Mouse (Mus musculus) neural tube, embryonic 12.5 days (tissue): ENCODE results near the gene Stx1b. TPM values are rescaled to one million over a fixed set of nuclear protein-coding genes. Genes with fewer than 3 reads are reported as not detected.

Source experiments
- ATAC-seq: fragments of 200-750 bp; cut with Nextera tagmentation; 2 replicates; pipeline ENCODE4 v1.8.0; 2017; ENCODE audit warnings: low read depth, mild to moderate bottlenecking, moderate TSS enrichment, moderate library complexity; ENCODE audit not compliant: low FRiP score
- H3K27ac ChIP-seq: fragments of 300-500 bp; sonication (generic); 2 replicates; pipeline ENCODE4 v1.5.1; 2016
- H3K27me3 ChIP-seq: fragments of 300-500 bp; sonication (generic); replicated peaks from 2 replicates; pipeline ENCODE4 v1.6.1; 2016; ENCODE audit warnings: mild to moderate bottlenecking
- H3K36me3 ChIP-seq: fragments of 300-500 bp; sonication (generic); 2 replicates; pipeline ENCODE4 v1.6.1; 2016; ENCODE audit warnings: mild to moderate bottlenecking
- H3K4me1 ChIP-seq: fragments of 300-500 bp; sonication (generic); 2 replicates; pipeline ENCODE4 v1.6.1; 2016
- H3K4me2 ChIP-seq: fragments of 300-500 bp; sonication (generic); replicated peaks from 2 replicates; pipeline ENCODE4 v1.6.1; 2016; ENCODE audit warnings: mild to moderate bottlenecking
- H3K4me3 ChIP-seq: fragments of 300-500 bp; sonication (generic); 2 replicates; pipeline ENCODE4 v1.5.1; 2016
- H3K9ac ChIP-seq: fragments of 300-500 bp; sonication (generic); 2 replicates; pipeline ENCODE4 v1.6.1; 2016; ENCODE audit warnings: mild to moderate bottlenecking
- H3K9me3 ChIP-seq: fragments of 300-500 bp; sonication (generic); 2 replicates; pipeline ENCODE4 v1.6.1; 2016; ENCODE audit warnings: mild to moderate bottlenecking
- WGBS: fragments of 180-500 bp; shearing (Covaris S2); methylation state at CpG from one replicate; pipeline ENCODE4 v1.1.7; 2016; 5-methylcytosine and 5-hydroxymethylcytosine counted together
- polyA plus RNA-seq: library from polyadenylated mRNA; unstranded; fragments of >200 nt; fragmentation: Nextera tagmentation; extraction: Ambion mirVana; gene quantifications from 2 replicates; pipeline ENCODE4 v1.2.1, GENCODE M21; 2016

Stx1b gene
- polyA plus RNA-seq, 1 experiment from 2014 or later, result 19.2 TPM

DNA sequence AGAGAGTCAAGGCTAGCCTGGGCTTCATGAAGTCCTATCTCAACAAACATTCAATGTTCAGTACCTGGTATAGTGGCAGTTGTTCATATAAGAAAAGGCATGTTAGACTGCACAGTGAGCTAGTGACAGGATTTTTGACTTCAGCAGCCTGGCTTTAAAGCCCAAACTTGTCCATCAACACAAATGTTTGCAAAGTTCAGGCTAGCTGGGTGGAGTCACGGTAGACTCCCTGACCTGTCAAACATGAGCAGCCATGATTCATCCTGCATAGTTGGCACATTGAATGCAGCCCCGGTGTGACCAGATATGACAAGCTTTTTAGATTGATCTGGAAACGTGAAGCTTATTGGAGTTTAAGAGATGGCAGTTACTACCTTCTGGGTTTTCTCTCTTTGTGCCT is 52.3 kb downstream of the Stx1b start:
- no peaks in the 10 kb centered on the region for H3K9me3 ChIP-seq
- 79% methylated on average over 3 of the region's 3 CpGs for WGBS
- H3K4me1 ChIP-seq, result peaks cover 25% of the 10 kb centered on the region
- no peak overlapping the region for H3K9ac ChIP-seq
- ATAC-seq, result no peak
- H3K36me3 ChIP-seq, result peaks cover 16% of the 10 kb centered on the region
- H3K27me3 ChIP-seq, result no peaks in the 10 kb centered on the region
- no peak overlapping the region for H3K27ac ChIP-seq
- H3K4me3 ChIP-seq, result no peak overlapping the region
- no peak overlapping the region for H3K4me2 ChIP-seq

DNA sequence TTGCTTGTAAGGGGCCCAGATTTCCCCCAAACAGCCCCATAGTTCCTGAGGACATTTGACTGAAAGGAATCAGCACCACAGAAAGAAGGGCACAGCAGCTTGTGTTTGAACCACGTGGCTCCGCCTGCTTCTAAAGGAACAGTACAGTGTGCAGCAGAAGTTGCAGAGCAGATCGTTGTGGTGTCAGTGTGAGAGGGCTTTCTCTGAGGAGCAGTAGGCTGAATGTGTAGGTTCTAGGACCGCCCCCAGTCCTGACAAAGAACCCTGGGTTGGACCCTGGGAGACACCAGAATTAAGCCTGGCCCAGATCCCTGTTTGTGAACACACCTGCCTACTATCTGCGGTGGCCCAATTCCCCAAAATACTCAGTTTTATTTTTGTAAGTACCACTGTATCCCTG is 53.1 kb downstream of the Stx1b start:
- H3K4me3 ChIP-seq, result no peak overlapping the region
- no peak overlapping the region for H3K9ac ChIP-seq
- ATAC-seq, result no peak
- H3K9me3 ChIP-seq, result no peaks in the 10 kb centered on the region
- H3K36me3 ChIP-seq, result peaks cover 22% of the 10 kb centered on the region
- H3K4me1 ChIP-seq, result peaks cover 25% of the 10 kb centered on the region
- no peaks in the 10 kb centered on the region for H3K27me3 ChIP-seq
- H3K27ac ChIP-seq, result no peak overlapping the region
- WGBS, result 70% methylated on average over 5 of the region's 5 CpGs
- 0 out of 2 replicates have a peak overlapping the region, but pooled peaks have one; percentile 73 for H3K4me2 ChIP-seq

DNA sequence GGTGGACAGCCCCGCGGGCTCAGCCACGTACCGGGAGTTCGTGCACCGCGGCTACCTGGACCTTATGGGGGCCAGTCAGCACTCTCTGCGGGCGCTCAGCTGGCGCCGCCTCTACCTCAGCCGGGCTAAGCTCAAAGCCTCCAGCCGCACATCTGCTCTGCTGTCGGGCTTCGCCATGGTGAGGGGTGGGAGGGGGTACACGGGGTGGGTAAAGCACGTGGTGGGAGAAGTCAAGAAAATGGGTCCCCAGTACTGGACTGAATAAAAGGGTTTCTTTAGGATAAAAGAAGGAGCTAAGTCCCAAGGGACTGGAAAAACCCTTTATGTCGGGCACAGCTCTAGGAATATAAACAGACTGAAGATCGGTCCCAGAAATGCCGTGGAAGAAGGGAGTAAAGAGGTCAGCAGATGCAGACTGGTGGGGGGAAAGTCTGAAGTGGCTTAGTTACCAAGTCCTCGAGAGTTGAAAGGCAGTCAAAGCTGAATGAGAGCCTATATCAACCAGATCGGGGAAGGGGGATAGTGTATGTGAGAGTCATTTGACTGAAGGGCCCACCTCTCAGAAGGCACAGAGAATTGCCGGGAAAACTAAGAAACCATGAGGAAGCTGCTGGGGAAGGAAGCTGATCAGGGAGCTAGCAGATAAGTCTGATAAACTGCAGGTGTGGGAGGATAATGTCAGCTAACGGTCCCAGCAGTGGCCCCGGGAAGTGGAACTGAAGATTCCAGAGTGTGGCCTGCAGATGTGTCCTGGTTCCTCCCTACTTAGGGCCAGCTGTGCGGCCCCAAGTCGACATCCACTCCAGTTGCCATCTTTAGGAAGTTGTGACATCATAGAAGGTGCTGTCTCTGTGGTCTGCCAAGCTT is 54.1 kb downstream of the Stx1b start:
- H3K27ac ChIP-seq, result no peak overlapping the region
- no peaks in the 10 kb centered on the region for H3K9me3 ChIP-seq
- H3K4me1 ChIP-seq, result peaks cover 25% of the 10 kb centered on the region
- peak overlapping the region; percentile 67 for H3K9ac ChIP-seq
- H3K4me3 ChIP-seq, result peak overlapping the region; percentile 45
- peak overlapping the region; percentile 73 for H3K4me2 ChIP-seq
- peak; percentile 27 for ATAC-seq
- H3K27me3 ChIP-seq, result no peaks in the 10 kb centered on the region
- H3K36me3 ChIP-seq, result peaks cover 31% of the 10 kb centered on the region
- 6% methylated on average over 27 of the region's 27 CpGs for WGBS

DNA sequence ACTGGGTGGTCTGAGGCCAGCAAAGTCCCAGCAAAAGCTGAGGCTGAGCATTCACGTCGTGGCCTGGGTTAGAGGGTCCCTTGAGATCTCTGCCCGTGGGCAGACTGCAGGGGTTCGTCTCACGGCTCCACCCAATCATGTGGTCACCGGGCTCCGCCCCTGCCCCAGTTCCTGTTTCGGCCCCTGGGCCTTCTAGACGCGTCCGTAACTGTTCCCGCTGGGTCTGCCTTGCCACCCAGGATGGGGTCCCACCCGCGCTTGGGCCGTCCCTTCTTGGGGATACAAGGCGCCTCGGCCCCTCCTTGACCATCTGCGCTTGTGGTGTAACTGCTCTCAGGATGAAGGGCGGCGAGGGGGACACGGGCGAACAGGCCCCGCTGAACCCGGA is 54.7 kb downstream of the Stx1b start, which contains the start of gene Orai3:
TSS of gene Orai3 (plus strand) at position 165 of the 388 bp plus-strand sequence.
- no peaks in the 10 kb centered on the region for H3K27me3 ChIP-seq
- H3K4me3 ChIP-seq, result peak within 1 kb of the TSS; percentile 45
- under 1% methylated on average over 24 of the region's 24 CpGs for WGBS
- no peaks in the 10 kb centered on the region for H3K9me3 ChIP-seq
- H3K36me3 ChIP-seq, result peaks cover 37% of the 10 kb centered on the region
- no peak within 1 kb of the TSS for H3K27ac ChIP-seq
- peak; percentile 63 for ATAC-seq
- H3K9ac ChIP-seq, result peak within 1 kb of the TSS; percentile 67
- peaks cover 25% of the 10 kb centered on the region for H3K4me1 ChIP-seq
- H3K4me2 ChIP-seq, result peak within 1 kb of the TSS; percentile 73

DNA sequence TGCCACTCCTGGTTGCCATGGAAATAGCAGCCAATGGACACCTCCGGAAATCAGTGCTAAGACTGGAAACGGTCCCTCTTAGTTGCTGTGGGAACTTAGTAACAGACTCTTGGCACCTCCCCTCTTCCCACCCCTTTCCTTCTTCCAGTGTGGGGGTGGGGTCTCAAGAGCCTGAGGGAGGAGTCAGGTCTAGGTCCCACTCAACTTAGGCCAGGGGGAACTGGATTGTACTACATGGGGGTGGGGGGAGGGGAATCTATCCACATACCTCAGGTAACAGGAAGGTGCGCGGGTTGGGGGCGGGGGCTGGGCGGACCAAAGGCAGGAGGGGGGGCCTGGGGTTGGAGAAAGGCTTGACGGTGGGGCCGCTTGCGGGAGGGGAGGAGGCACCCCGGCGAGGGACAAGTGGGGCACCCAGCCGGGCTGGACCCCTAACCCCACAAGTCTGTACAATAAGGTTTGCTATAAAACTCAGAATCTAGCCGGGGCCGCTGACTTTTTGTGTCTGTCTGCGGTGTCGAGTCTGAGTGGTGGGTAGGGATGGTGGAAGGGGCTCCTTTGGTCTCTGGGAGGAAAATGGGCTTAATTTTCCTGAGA is 55.3 kb downstream of the Stx1b start:
- H3K4me2 ChIP-seq, result peak overlapping the region; percentile 73
- peak; percentile 87 for ATAC-seq
- no peak overlapping the region for H3K27ac ChIP-seq
- H3K36me3 ChIP-seq, result peaks cover 43% of the 10 kb centered on the region
- 2% methylated on average over 16 of the region's 16 CpGs for WGBS
- peaks cover 25% of the 10 kb centered on the region for H3K4me1 ChIP-seq
- H3K4me3 ChIP-seq, result peak overlapping the region; percentile 45
- peak overlapping the region; percentile 67 for H3K9ac ChIP-seq
- no peaks in the 10 kb centered on the region for H3K27me3 ChIP-seq
- H3K9me3 ChIP-seq, result no peaks in the 10 kb centered on the region

DNA sequence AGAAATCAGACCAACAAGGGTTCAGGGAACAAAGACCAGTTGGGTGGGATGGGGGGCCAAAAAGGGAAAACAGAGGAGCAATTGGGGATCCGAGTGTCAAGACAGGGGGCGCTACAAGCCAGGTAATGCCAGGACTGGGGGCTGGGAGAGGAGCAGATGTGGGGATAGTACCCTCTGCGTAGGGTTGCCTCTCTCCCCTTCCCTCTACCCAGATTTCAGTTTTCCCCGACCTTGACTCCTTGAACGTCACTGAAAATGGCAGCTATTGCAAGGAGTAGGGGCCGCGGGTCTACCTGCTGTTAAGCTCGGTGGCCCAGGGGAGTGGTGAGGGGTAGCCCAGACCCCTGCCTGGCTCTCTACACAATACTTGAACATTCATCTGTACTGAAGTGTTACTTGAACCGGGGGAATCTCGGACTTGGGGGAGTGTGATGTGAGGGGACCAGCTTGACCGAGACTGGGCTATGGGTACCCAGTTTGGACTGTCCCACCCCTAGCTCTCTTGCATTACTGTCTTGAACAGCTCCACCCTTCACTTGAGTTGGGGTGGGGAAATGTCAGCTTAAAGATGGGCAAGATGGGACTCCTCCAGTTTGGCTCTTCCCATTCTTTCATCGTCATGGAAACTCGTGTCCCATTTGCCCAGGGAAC is 55.9 kb downstream of the Stx1b start:
- 46% methylated on average over 13 of the region's 13 CpGs for WGBS
- no peak overlapping the region for H3K9ac ChIP-seq
- no peak overlapping the region for H3K27ac ChIP-seq
- peaks cover 25% of the 10 kb centered on the region for H3K4me1 ChIP-seq
- peak; percentile 43 for ATAC-seq
- no peaks in the 10 kb centered on the region for H3K9me3 ChIP-seq
- H3K4me3 ChIP-seq, result no peak overlapping the region
- H3K27me3 ChIP-seq, result no peaks in the 10 kb centered on the region
- H3K4me2 ChIP-seq, result peak overlapping the region; percentile 73
- H3K36me3 ChIP-seq, result peaks cover 49% of the 10 kb centered on the region

DNA sequence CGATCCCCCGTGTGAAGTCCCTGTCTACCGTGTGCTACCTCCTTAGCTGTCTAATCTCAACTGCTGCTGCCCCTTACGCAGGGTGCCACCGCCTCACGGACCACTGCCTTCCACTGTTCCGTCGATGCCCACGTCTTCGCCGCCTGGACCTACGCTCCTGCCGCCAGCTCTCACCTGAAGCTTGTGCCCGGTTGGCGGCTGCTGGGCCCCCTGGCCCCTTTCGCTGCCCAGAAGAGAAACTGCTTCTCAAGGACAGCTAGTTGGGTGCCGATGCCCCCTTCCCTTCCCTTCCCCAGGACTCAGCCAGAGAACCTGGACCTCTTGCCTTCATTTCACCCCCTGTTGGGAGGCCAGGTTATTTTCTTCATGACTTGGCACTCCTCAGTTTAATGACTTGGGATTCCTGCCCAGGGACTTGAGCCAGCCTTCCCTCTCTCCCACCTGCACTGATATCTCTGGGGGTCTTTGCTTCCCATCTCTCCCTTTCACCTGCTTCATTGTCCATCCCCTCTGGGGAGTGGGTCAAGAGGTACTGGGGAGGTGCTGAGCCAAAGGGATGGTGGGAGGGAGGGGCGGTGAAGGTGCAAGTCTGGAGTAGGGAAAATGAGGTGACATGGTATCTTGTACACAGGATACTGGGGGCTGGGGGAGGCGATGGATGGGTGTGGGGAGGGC is 56.5 kb downstream of the Stx1b start:
- 94% methylated on average over 19 of the region's 19 CpGs for WGBS
- Histone ChIP-seq H3K9me3 (no peaks in the 10 kb centered on the region), H3K4me3 (no peak overlapping the region), H3K9ac (no peak overlapping the region), H3K27ac (no peak overlapping the region), H3K4me2 (0 out of 2 replicates have a peak overlapping the region, but pooled peaks have one; percentile 73), H3K36me3 (peaks cover 53% of the 10 kb centered on the region), H3K27me3 (no peaks in the 10 kb centered on the region), H3K4me1 (peaks cover 25% of the 10 kb centered on the region)
- no peak for ATAC-seq

DNA sequence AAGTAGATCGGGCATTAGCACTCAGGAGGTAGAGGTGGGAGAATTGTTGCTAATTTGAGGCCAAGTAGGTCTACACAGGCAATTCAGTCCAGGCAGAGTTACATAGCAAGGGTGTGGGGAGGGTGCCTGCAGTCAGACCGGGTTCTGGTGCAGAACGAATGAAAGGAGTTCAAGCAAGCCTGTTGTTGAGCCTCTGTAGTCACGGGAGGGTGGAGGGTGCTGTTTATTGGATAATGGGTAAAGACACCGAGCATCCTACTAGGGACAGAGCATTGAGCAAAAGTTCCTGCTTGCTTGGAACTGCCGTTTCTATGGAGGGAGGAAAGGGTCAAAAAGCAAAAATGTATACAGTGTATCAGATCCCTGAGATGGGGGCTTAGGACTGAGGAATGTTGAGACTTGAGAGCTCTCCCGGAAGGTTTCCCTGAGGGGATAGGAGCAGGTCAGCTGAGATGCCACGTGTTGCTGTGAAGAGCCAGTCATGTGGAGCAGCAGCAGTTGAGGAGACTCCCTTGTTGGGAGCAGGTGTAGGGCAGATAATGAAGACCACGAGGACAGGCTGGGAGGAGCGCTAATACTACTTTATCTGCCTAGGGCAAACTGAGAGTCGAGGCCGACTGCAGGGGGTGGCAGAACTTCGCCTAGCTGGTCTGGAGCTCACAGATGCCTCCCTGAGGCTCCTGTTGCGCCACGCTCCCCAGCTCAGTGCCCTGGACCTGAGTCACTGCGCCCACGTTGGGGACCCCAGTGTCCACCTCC is 57.3 kb downstream of the Stx1b start:
- peaks cover 25% of the 10 kb centered on the region for H3K4me1 ChIP-seq
- H3K4me3 ChIP-seq, result no peak overlapping the region
- no peak for ATAC-seq
- no peak overlapping the region for H3K27ac ChIP-seq
- no peaks in the 10 kb centered on the region for H3K9me3 ChIP-seq
- no peaks in the 10 kb centered on the region for H3K27me3 ChIP-seq
- WGBS, result 82% methylated on average over 17 of the region's 17 CpGs
- H3K9ac ChIP-seq, result no peak overlapping the region
- H3K36me3 ChIP-seq, result peaks cover 59% of the 10 kb centered on the region
- H3K4me2 ChIP-seq, result no peak overlapping the region

DNA sequence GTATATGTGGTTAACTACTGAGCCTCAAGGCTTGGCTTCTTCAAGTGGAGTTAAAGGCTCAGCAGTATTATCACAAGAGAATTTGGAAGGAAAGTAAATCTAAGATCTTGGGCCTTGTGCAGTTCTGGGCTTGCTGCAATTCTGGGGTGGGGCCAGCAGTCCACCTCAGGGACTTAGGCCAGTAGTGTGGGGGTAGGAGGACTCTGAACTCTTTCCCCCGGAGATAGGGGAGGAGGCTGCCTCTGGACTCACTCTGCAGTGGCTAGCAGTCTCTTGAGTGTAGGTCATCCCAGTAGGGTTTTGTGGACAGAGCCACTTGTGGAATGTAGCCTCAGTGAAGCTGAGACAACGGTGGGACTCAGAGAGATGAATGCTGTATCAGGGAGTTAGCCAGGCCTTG is 58.6 kb downstream of the Stx1b start:
- peaks cover 25% of the 10 kb centered on the region for H3K4me1 ChIP-seq
- no peak for ATAC-seq
- WGBS, result 91% methylated on average over 2 of the region's 2 CpGs
- H3K9me3 ChIP-seq, result no peaks in the 10 kb centered on the region
- H3K27ac ChIP-seq, result no peak overlapping the region
- H3K4me2 ChIP-seq, result no peak overlapping the region
- H3K36me3 ChIP-seq, result peaks cover 69% of the 10 kb centered on the region
- H3K4me3 ChIP-seq, result no peak overlapping the region
- no peak overlapping the region for H3K9ac ChIP-seq
- H3K27me3 ChIP-seq, result no peaks in the 10 kb centered on the region

DNA sequence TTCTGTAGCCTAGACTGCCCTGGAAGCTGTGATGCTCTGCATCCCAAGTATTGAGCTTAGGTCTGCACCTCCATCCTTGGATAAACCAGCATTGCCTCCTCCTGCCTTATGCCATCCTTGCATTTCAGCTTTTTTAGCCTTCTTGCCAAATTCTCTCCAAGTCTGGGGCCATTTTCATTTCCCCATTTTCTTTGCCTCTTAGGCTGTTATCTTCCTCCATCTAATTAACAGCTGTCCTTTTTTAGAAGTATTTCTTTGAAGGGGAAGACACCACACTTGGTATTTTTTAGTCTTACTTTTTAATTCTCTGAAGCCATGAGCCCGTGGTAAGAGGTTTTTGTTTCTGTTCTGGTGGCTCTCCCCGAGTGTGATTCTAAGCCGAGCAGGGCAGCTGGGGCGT is 60.7 kb downstream of the Stx1b start:
- WGBS, result 95% methylated on average over 4 of the region's 4 CpGs
- Histone ChIP-seq H3K4me3 (no peak overlapping the region), H3K27me3 (no peaks in the 10 kb centered on the region), H3K4me2 (no peak overlapping the region), H3K9me3 (no peaks in the 10 kb centered on the region), H3K27ac (no peak overlapping the region), H3K36me3 (peaks cover 79% of the 10 kb centered on the region), H3K4me1 (peaks cover 4% of the 10 kb centered on the region), H3K9ac (no peak overlapping the region)
- no peak for ATAC-seq

DNA sequence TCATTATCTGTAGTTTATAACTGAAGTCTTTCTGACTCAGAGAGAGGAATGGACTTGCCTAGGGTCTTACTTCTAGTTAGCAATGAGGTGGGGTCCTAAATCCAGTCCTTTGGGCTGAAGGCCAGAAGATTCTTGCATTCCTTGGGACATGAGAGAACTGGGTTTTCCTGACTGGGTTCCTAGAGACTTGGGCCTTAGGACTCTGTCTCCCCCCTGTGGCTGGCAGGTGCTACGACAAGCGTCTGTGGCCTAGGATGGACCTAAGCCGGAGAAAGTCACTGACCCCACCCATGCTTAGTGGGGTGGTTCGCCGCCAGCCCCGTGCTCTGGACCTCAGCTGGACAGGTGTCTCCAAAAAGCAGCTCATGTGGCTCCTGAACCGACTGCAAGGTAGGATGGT is 63.3 kb downstream of the Stx1b start:
- Histone ChIP-seq H3K4me2 (no peak overlapping the region), H3K36me3 (peaks cover 80% of the 10 kb centered on the region), H3K9me3 (no peaks in the 10 kb centered on the region), H3K27ac (no peak overlapping the region), H3K4me1 (0 out of 2 replicates have a peak, but pooled peaks cover under 1% of the 10 kb centered on the region), H3K9ac (no peak overlapping the region), H3K27me3 (no peaks in the 10 kb centered on the region), H3K4me3 (no peak overlapping the region)
- ATAC-seq, result no peak
- 51% methylated on average over 7 of the region's 7 CpGs for WGBS
